Mouse (Mus musculus): Measurements from ENCODE around the gene Hoxb5.

DNA sequence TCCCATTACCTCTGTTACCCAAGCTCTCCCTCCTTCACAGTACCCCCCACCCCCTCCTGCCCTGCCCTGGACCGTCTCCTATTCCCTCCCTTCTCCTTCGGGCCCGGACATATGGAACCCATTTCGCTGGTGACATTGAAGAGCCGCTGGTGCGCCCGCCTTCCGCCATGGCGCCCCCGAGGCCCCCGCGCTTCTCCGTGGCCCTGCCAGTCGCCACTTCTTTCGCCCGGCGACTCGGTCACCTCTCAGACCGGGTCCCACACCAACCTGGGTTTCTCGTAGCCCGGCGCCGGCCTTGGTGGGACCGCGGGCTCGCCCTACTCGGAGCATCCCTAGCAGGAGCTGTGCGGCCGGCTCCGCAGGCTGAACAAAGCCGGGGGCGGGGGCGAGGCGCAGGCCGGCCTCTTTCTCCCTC is 29.5 kb downstream of the Hoxb5 start:
- TF ChIP-seq CTCF (IDR thresholded peaks at IDR 0.05; ENCODE audit: control insufficient read depth, insufficient read depth, low read length) (no peak), POLR2A (IDR thresholded peaks at IDR 0.05; ENCODE audit: borderline replicate concordance, control insufficient read depth, low read depth, low read length) (no peak)

All from bone marrow, adult 2 months (tissue).